Mouse (Mus musculus): ENCODE data around the gene 4931406P16Rik.

GRCm38 (mm10) chr7:34234610-34235561 is 78.5 kb downstream of the 4931406P16Rik start:
- TF ChIP-seq POLR2A (IDR thresholded peaks at IDR 0.05; ENCODE audit: low read depth, low read length): no peak
- no peak for TF ChIP-seq CTCF (IDR thresholded peaks at IDR 0.05; ENCODE audit: extremely low read depth, insufficient read length, insufficient replicate concordance, low read depth, low read length)

Data from small intestine, adult 2 months (tissue).